ENCODE assay signal across 9 mouse cellular contexts in the genomic region with DNA sequence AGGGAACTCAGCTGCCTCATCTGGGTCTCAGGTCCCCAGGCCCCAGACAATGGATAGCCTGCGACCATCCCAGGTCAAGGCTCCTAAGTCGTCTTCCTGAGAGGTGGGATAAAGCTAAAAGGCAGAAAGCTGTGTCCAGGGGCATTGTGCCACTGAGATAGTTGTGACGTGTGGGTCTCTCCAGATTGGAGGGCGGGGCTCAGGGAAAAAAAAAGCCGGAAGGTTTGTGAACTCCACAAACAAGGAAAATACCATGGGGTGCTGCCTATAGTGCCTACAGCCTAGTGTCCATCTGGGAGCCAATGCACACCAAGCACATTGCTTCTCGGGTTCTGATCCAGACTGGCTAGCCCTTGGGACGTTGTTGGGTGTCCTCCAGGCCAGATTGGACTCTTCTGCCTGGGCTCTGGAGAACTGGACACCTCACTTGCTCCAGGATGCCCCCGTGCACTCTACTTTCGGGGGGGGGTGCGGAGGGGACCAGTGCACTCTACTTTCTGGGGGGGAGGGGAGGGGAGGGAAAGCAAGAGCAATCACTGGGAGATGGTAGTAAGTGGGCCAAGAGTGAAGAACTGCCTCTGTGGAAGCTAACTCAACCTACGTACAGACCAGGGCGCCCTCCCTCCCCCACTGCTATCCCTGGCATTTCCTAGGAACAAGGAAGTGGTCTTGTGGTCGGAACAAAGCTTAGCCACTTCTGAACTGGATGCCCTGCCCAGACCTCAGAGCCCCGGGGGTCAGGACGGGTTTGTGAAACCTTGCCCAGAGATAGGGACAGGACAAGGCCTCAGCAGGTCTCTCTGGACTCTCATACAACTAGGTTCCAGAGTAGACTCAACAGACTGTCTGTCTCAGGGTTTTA. TPM values are rescaled to one million over a fixed set of nuclear protein-coding genes. Genes with fewer than 3 reads are reported as not detected.
DNase-seq lines count a peak whose midpoint lies in the region; ATAC-seq and TF ChIP-seq lines count a peak whose summit lies in the region.
"Had no signal": no experiment of that assay in that cellular context is flagged by ENCODE, and none has a peak within 500 bp of the region (broad histone marks: within the 10 kb centered on the region; RNA-seq: fewer than 3 reads in every experiment).

No protein-coding gene starts in this region.

- no peak for TF ChIP-seq CTCF in CH12.LX (conservative IDR thresholded peaks at IDR 0.05 in 1 of 2, IDR thresholded peaks at IDR 0.05 in 1 of 2; ENCODE audit: low read depth in 2 of 2, low read length in 2 of 2)
- TF ChIP-seq CTCF in heart, postnatal 0 days (IDR thresholded peaks at IDR 0.05; ENCODE audit: low read depth): no peak
- TF ChIP-seq CTCF in lung, adult 2 months (IDR thresholded peaks at IDR 0.05; ENCODE audit: insufficient read depth, low read length): no peak

- no peak for TF ChIP-seq RAD21 in CH12.LX (IDR thresholded peaks at IDR 0.05; ENCODE audit: low read depth, low read length)

- peak; percentile 97 for DNase-seq in heart, adult 11 months
- DNase-seq in heart, postnatal 14 days: no peak
- DNase-seq in CH12.LX (ENCODE audit: extremely low read depth): no peak
- no peak for DNase-seq in heart, postnatal 0 days (ENCODE audit: low spot score)
- peak; percentile 44 for DNase-seq in lung, adult 2 months
- no peak for DNase-seq in spleen, postnatal 36 days (ENCODE audit: low spot score in 2 of 2)
- DNase-seq in adrenal gland, adult 8-10 months: no peak
- DNase-seq: thymus, postnatal 25 days had no signal

- no peaks in the 10 kb centered on the region for H3K36me3 ChIP-seq in CH12.LX (replicated peaks in 1 of 2; ENCODE audit: control insufficient read depth in 1 of 2, insufficient read depth in 1 of 2, low read length in 1 of 2)
- H3K36me3 ChIP-seq in heart, postnatal 0 days (replicated peaks; ENCODE audit: control insufficient read depth, insufficient read depth, low read length): no peaks in the 10 kb centered on the region
- no peaks in the 10 kb centered on the region for H3K36me3 ChIP-seq in forebrain, embryonic 16.5 days (ENCODE audit: control insufficient read depth, insufficient read depth)

- dilution Hi-C loops in CH12.LX (cut with MboI; ENCODE audit: extremely low pct_ligation_motif_present, extremely low pct_unique_long_range_greater_than_20kb, low sequenced_read_pairs): no loop called here

- H3K27ac ChIP-seq in CH12.LX (ENCODE audit: insufficient read depth, low read depth): no peak overlapping the region
- peak overlapping the region; percentile 74 for H3K27ac ChIP-seq in heart, postnatal 0 days (ENCODE audit: low read depth)
- H3K27ac ChIP-seq in forebrain, embryonic 16.5 days (ENCODE audit: low read length): no peak overlapping the region

- in situ Hi-C loops in CH12.LX (cut with MboI; ENCODE audit: low pct_ligation_motif_present, low pct_unique_long_range_greater_than_20kb, low sequenced_read_pairs): no loop called here

- H3K79me2 ChIP-seq in CH12.LX (replicated peaks; ENCODE audit: control insufficient read depth, extremely low read depth, insufficient read depth, poor library complexity, severe bottlenecking): no peaks in the 10 kb centered on the region

- intact Hi-C loops in heart, postnatal 14 days (cut with DNase I): no loop called here

- peaks cover 80% of the 10 kb centered on the region for H3K27me3 ChIP-seq in CH12.LX (replicated peaks)
- no peaks in the 10 kb centered on the region for H3K27me3 ChIP-seq in heart, postnatal 0 days (ENCODE audit: control insufficient read depth, insufficient read depth, low read length)
- no peaks in the 10 kb centered on the region for H3K27me3 ChIP-seq in forebrain, embryonic 16.5 days (replicated peaks; ENCODE audit: control insufficient read depth, insufficient read depth, low read length)

- peaks cover 2 to 3% of the 10 kb centered on the region in 2 experiments; a peak in 1 of 4 replicates for H3K4me1 ChIP-seq in CH12.LX (ENCODE audit: control insufficient read depth in 1 of 2, insufficient read depth in 2 of 2)
- peaks cover 39% of the 10 kb centered on the region for H3K4me1 ChIP-seq in heart, postnatal 0 days (ENCODE audit: control insufficient read depth, insufficient read depth)
- H3K4me1 ChIP-seq in lung, adult 2 months (ENCODE audit: control insufficient read depth, insufficient read depth, low read length): peaks cover 26% of the 10 kb centered on the region
- H3K4me1 ChIP-seq in forebrain, embryonic 16.5 days (replicated peaks; ENCODE audit: control insufficient read depth, insufficient read depth, low read length): peaks cover 2% of the 10 kb centered on the region

- no peaks in the 10 kb centered on the region for H3K9me3 ChIP-seq in CH12.LX (replicated peaks; ENCODE audit: low read length)
- H3K9me3 ChIP-seq in heart, postnatal 0 days (replicated peaks; ENCODE audit: control insufficient read depth, low read length): no peaks in the 10 kb centered on the region
- no peaks in the 10 kb centered on the region for H3K9me3 ChIP-seq in forebrain, embryonic 16.5 days (ENCODE audit: control insufficient read depth, low read length)

- no peak overlapping the region for H3K4me2 ChIP-seq in CH12.LX (ENCODE audit: insufficient read depth, low read depth, poor library complexity, severe bottlenecking)
- H3K4me2 ChIP-seq in heart, postnatal 0 days (ENCODE audit: low read depth, low read length): no peak overlapping the region
- no peak overlapping the region for H3K4me2 ChIP-seq in forebrain, embryonic 16.5 days (ENCODE audit: low read length)

- TF ChIP-seq EP300 in CH12.LX (IDR thresholded peaks at IDR 0.05; ENCODE audit: low read length): no peak
- TF ChIP-seq EP300 in heart, postnatal 0 days (IDR thresholded peaks at IDR 0.05; ENCODE audit: low read depth): no peak

- H3K4me3 ChIP-seq in CH12.LX (replicated peaks in 1 of 3; ENCODE audit: low read depth in 2 of 3, low read length in 2 of 3, poor library complexity in 1 of 3): no peak overlapping the region
- no peak overlapping the region for H3K4me3 ChIP-seq in heart, postnatal 0 days (ENCODE audit: low read depth, low read length)
- H3K4me3 ChIP-seq in lung, adult 2 months (replicated peaks; ENCODE audit: extremely low read depth, low read depth, low read length): no peak overlapping the region
- H3K4me3 ChIP-seq in forebrain, embryonic 16.5 days (replicated peaks; ENCODE audit: low read length): no peak overlapping the region

- no peak for ATAC-seq in heart, postnatal 0 days (ENCODE audit: insufficient read depth, low read depth)
- ATAC-seq in forebrain, embryonic 16.5 days: no peak

- no peak for TF ChIP-seq POLR2A in CH12.LX (IDR thresholded peaks at IDR 0.05; ENCODE audit: low read depth, low read length)
- no peak for TF ChIP-seq POLR2A in lung, adult 2 months (IDR thresholded peaks at IDR 0.05; ENCODE audit: borderline replicate concordance, extremely low read depth, low read depth, low read length)

- H3K9ac ChIP-seq in CH12.LX (ENCODE audit: insufficient read depth, low read depth): no peak overlapping the region
- H3K9ac ChIP-seq in heart, postnatal 0 days (replicated peaks; ENCODE audit: low read depth, low read length): no peak overlapping the region
- no peak overlapping the region for H3K9ac ChIP-seq in forebrain, embryonic 16.5 days (replicated peaks; ENCODE audit: low read depth, low read length)

- 49% methylated on average over 15 of the region's 15 CpGs for WGBS in heart, postnatal 0 days
- 48% methylated on average over 15 of the region's 15 CpGs for WGBS in lung, adult 2 months
- WGBS in forebrain, embryonic 16.5 days: 72% methylated on average over 15 of the region's 15 CpGs

TF ChIP-seq in CH12.LX, 34 proteins besides CTCF, POLR2A, EP300 and RAD21:
- TF ChIP-seq CHD2 (IDR thresholded peaks at IDR 0.05; ENCODE audit: low read length) (0 out of 2 replicates have a peak, but pooled peaks have one; percentile 26), ZMIZ1 (IDR thresholded peaks at IDR 0.05; ENCODE audit: low read depth, low read length) (no peak), TCF12 (IDR thresholded peaks at IDR 0.05; ENCODE audit: low read depth, low read length) (no peak)

RNA-seq across cellular contexts. Expression of a gene that starts 6.8 kb away (rescaled TPM):
- 10 to 100 TPM; 97.7 to 97.8 TPM for total RNA-seq in heart, postnatal 14 days (2021)
- total RNA-seq in CH12.LX (2012; rRNA removed): 19.0 and 20.4 TPM in 2 replicates
- 19.9 and 26.0 TPM in 2 replicates for total RNA-seq in CH12.LX (2014; rRNA removed)
- polyA plus RNA-seq in CH12.LX (2012; ENCODE audit: insufficient read length, low read depth): 11.4 and 14.1 TPM in 2 replicates
- 98.4 and 139 TPM in 2 replicates for total RNA-seq in heart, postnatal 0 days (2014; rRNA removed; ENCODE audit: low replicate concordance)
- 50.6 and 71.1 TPM in 2 replicates for polyA plus RNA-seq in heart, postnatal 0 days (2015; fragmentation: Nextera tagmentation; extraction: Ambion mirVana)
- 55.0 and 97.1 TPM in 2 replicates for polyA plus RNA-seq in lung, adult 2 months (2012; rRNA removed)
- 100 to 1,000 TPM in 1 of 4 experiments, 10 to 100 TPM in 3; 62.7 to 164 (median 75.8) TPM for total RNA-seq in adrenal gland, adult 8-10 months (2022)
- 58.2 and 70.7 TPM in 2 replicates for polyA plus RNA-seq in forebrain, embryonic 16.5 days (2015; fragmentation: Nextera tagmentation; extraction: Ambion mirVana)

RNA-seq across cellular contexts. Expression of a gene that starts 35.8 kb away (rescaled TPM):
- total RNA-seq in heart, postnatal 14 days (2021): 10 to 100 TPM; 12.1 to 22.5 TPM
- total RNA-seq in CH12.LX (2012; rRNA removed): 85.0 and 150 TPM in 2 replicates
- total RNA-seq in CH12.LX (2014; rRNA removed): 63.6 and 67.6 TPM in 2 replicates
- polyA plus RNA-seq in CH12.LX (2012; ENCODE audit: insufficient read length, low read depth): 93.8 and 107 TPM in 2 replicates
- total RNA-seq in heart, postnatal 0 days (2014; rRNA removed; ENCODE audit: low replicate concordance): 23.3 and 24.0 TPM in 2 replicates
- polyA plus RNA-seq in heart, postnatal 0 days (2015; fragmentation: Nextera tagmentation; extraction: Ambion mirVana): 26.3 and 35.3 TPM in 2 replicates
- 34.1 and 37.5 TPM in 2 replicates for polyA plus RNA-seq in lung, adult 2 months (2012; rRNA removed)
- total RNA-seq in adrenal gland, adult 8-10 months (2022): 10 to 100 TPM; 40.3 to 51.5 (median 49.2) TPM
- 57.3 and 60.4 TPM in 2 replicates for polyA plus RNA-seq in forebrain, embryonic 16.5 days (2015; fragmentation: Nextera tagmentation; extraction: Ambion mirVana)

RNA-seq across cellular contexts. Expression of a gene that starts 36.1 kb away (rescaled TPM):
- 1 to 10 TPM; 9.2 to 9.9 TPM for total RNA-seq in heart, postnatal 14 days (2021)
- total RNA-seq in CH12.LX (2012; rRNA removed): 10.3 and 10.7 TPM in 2 replicates
- 7.5 and 8.1 TPM in 2 replicates for total RNA-seq in CH12.LX (2014; rRNA removed)
- 7.1 and 8.5 TPM in 2 replicates for polyA plus RNA-seq in CH12.LX (2012; ENCODE audit: insufficient read length, low read depth)
- 19.5 and 21.8 TPM in 2 replicates for total RNA-seq in heart, postnatal 0 days (2014; rRNA removed; ENCODE audit: low replicate concordance)
- polyA plus RNA-seq in heart, postnatal 0 days (2015; fragmentation: Nextera tagmentation; extraction: Ambion mirVana): 6.4 and 6.5 TPM in 2 replicates
- polyA plus RNA-seq in lung, adult 2 months (2012; rRNA removed): 16.4 and 16.7 TPM in 2 replicates
- 10 to 100 TPM; 19.3 to 22.3 (median 20.3) TPM for total RNA-seq in adrenal gland, adult 8-10 months (2022)
- polyA plus RNA-seq in forebrain, embryonic 16.5 days (2015; fragmentation: Nextera tagmentation; extraction: Ambion mirVana): 6.6 and 8.8 TPM in 2 replicates

Comparison
In these comparisons a context has a peak if more than half of its experiments do, and no peak if none do; other contexts are left out.
1. DNase-seq: peak in heart, adult 11 months (single experiment) and lung, adult 2 months (single experiment); none in heart, postnatal 14 days (0 of 2), CH12.LX (single experiment), heart, postnatal 0 days (single experiment), spleen, postnatal 36 days (0 of 2) and adrenal gland, adult 8-10 months (single experiment).